Mouse (Mus musculus) liver, adult 2 months (tissue): ENCODE measurements around the gene Ush1c.

Experiments used
- CTCF ChIP-seq: fragments of 200-500 bp; IDR thresholded peaks from 2 replicates; pipeline ENCODE4 v1.5.1; 2011; ENCODE audit warnings: low read depth, low read length, control low read depth
- POLR2A ChIP-seq: fragments of 200-500 bp; IDR thresholded peaks from 2 replicates; pipeline ENCODE4 v1.6.1; 2011; ENCODE audit warnings: low read length, control low read depth; ENCODE audit not compliant: insufficient read depth; ENCODE audit errors: extremely low read depth

- no peak for TF ChIP-seq POLR2A
- TF ChIP-seq CTCF = no peak
Measured at GRCm38 (mm10) chr7:46184232-46184631, 54.1 kb downstream of the Ush1c start.
